Mouse (Mus musculus): ENCODE results near the gene Dennd1a.

Dennd1a gene

GRCm38 (mm10) chr2:38051485-38052085 is 235.6 kb downstream of the Dennd1a start:
- no peak for DNase-seq (ENCODE audit: low read depth, low spot score)

- no peak for DNase-seq (ENCODE audit: low read depth, low spot score)
These were observed 238.2 kb downstream of the Dennd1a start for GRCm38 (mm10) chr2:38048996-38049395.

GRCm38 (mm10) chr2:38045286-38045685 is 241.9 kb downstream of the Dennd1a start:
- DNase-seq (ENCODE audit: low read depth, low spot score), result no peak

- DNase-seq (ENCODE audit: low read depth, low spot score), result no peak
These were observed 246.3 kb downstream of the Dennd1a start for GRCm38 (mm10) chr2:38040845-38041244.

- DNase-seq (ENCODE audit: low read depth, low spot score), result no peak
These were observed 247.6 kb downstream of the Dennd1a start for GRCm38 (mm10) chr2:38039621-38040020.

GRCm38 (mm10) chr2:38028317-38028716 is 258.9 kb downstream of the Dennd1a start:
- DNase-seq (ENCODE audit: low read depth, low spot score), result no peak

GRCm38 (mm10) chr2:38025615-38026014 is 261.6 kb downstream of the Dennd1a start:
- DNase-seq (ENCODE audit: low read depth, low spot score), result no peak

GRCm38 (mm10) chr2:38023741-38024130 is 263.5 kb downstream of the Dennd1a start:
- DNase-seq (ENCODE audit: low read depth, low spot score), result no peak

- DNase-seq (ENCODE audit: low read depth, low spot score), result no peak
These were observed 264.0 kb downstream of the Dennd1a start for GRCm38 (mm10) chr2:38023054-38023740.

- DNase-seq (ENCODE audit: low read depth, low spot score), result no peak
These were observed 266.0 kb downstream of the Dennd1a start for GRCm38 (mm10) chr2:38021166-38021565.

GRCm38 (mm10) chr2:38014702-38015101 is 272.5 kb downstream of the Dennd1a start:
- no peak for DNase-seq (ENCODE audit: low read depth, low spot score)

- no peak for DNase-seq (ENCODE audit: low read depth, low spot score)
These were observed 273.3 kb downstream of the Dennd1a start for GRCm38 (mm10) chr2:38013839-38014365.

GRCm38 (mm10) chr2:38007238-38007637 is 280.0 kb downstream of the Dennd1a start:
- no peak for DNase-seq (ENCODE audit: low read depth, low spot score)

GRCm38 (mm10) chr2:38003183-38003680 is 284.0 kb downstream of the Dennd1a start:
- DNase-seq (ENCODE audit: low read depth, low spot score), result no peak

- no peak for DNase-seq (ENCODE audit: low read depth, low spot score)
These were observed 286.2 kb downstream of the Dennd1a start for GRCm38 (mm10) chr2:38001004-38001403.

GRCm38 (mm10) chr2:37997966-37998365 is 289.2 kb downstream of the Dennd1a start:
- DNase-seq (ENCODE audit: low read depth, low spot score), result no peak

- DNase-seq (ENCODE audit: low read depth, low spot score), result no peak
These were observed 298.1 kb downstream of the Dennd1a start for GRCm38 (mm10) chr2:37989091-37989490.

- no peak for DNase-seq (ENCODE audit: low read depth, low spot score)
These were observed 298.9 kb downstream of the Dennd1a start for GRCm38 (mm10) chr2:37988301-37988700.

- DNase-seq (ENCODE audit: low read depth, low spot score), result no peak
These were observed 301.4 kb downstream of the Dennd1a start for GRCm38 (mm10) chr2:37985690-37986222.

- no peak for DNase-seq (ENCODE audit: low read depth, low spot score)
These were observed 304.5 kb downstream of the Dennd1a start for GRCm38 (mm10) chr2:37982714-37983113.

GRCm38 (mm10) chr2:37981562-37982403 is 305.4 kb downstream of the Dennd1a start:
- peak; percentile 30 for DNase-seq (ENCODE audit: low read depth, low spot score)

GRCm38 (mm10) chr2:37974201-37974600 is 313.0 kb downstream of the Dennd1a start:
- DNase-seq (ENCODE audit: low read depth, low spot score), result no peak
